Mouse (Mus musculus) urinary bladder, postnatal 36 days (tissue): Measurements from ENCODE around the gene Kyat3.
"Not testable (repeated sequence)": the region's sequence is repeated elsewhere in the genome, so short reads cannot be mapped to it uniquely, and the experiment has no call there.

ENCODE experiments used
- DNase-seq, 2 experiments: peaks; one replicate each; pipeline ENCODE4 v3.0.0; 2022; ENCODE audit warnings: low spot score in 2 of 2, mixed read lengths in 1 of 2

Gene Kyat3

DNA sequence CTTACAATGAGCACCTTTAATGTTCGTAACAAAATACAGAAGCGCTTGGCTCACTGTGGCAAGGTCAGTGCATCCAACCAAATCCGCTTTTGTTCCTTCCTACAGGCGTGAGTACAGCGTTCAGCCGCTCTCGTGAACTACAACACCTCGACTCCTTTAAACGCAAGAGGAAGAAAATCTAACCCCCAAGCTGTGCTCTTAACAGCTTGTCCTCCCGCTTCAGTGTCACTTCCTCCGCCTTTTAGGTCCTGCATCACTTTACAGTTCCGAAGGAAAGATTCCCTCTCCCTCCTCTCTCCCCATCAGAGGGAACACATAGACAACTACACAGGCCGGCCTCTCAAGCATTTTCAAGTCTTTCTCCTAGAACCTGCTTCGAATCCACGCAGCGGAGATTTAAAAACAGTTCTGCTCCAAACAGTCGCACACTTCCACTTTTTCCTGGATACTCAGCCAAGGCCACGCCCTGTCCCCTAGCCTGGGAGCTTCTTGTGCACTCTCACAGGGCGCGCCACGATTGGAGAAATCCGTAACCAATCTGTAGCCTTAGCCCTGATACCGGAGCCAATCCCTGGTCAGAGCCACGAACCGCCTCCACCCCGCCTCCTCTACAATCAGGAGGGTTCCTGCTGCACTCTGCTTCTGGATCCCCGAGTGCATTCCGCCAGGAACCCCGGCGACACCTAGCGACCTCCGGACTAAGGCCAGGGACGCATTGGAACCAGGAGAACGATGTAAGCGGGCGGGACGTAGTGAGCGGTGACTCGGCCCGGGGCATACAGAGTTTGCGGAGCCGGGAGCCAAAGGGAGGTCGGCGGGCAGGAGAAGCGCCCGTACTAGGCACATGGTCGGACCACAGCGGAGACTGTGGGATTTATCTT, at the start of gene Kyat3:
Kyat3 (plus strand) TSS at position 610 of the 881 bp plus-strand sequence.
- DNase-seq: peak; percentile 82 to 93

GRCm38 (mm10) chr3:142664723-142665122, 36.1 kb upstream of the Kyat3 start:
- no peak for DNase-seq

- no peak for DNase-seq
These were observed 26.2 kb upstream of the Kyat3 start for GRCm38 (mm10) chr3:142674607-142675006.

DNA sequence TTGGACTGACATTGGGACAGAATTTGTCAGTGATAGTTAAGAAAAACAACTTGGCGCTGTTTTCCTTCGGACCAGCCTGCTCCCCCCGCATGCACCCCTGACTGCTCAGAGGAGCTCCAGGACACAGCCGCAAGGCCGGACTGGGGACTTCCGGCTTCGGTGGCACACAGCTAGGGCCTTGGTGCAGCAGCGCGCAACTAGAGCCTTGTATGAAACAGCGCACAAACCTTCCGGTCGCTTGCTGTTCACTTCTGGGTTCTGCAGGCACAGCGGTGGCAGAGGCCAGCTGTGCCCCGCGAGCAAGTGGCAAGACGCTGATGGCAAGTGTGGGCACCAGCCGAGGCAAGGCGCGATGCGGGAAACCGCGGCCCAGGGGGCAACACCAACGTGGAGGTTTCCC, 12.9 kb upstream of the Kyat3 start:
- DNase-seq: no peak

DNA sequence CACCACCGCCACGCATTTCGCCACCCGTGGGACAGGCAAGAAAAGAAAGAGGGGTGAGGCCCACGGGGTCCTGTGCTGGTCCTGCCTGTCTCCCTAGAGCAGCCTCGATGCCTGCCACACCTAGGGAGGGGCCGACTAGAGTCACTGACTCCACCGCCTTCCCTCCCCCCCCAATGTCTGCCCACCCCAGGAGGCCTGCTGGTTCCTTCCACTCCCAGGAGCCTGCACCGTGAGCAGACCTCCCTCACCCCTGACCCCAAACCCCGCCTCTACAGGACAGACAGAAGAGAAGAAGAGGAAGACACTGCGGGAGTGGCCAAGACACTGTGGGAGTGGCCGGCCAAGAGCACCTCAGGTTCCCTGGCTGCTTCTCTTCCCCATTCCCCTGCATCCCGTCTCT, 12.5 kb upstream of the Kyat3 start:
- DNase-seq: no peak

DNA sequence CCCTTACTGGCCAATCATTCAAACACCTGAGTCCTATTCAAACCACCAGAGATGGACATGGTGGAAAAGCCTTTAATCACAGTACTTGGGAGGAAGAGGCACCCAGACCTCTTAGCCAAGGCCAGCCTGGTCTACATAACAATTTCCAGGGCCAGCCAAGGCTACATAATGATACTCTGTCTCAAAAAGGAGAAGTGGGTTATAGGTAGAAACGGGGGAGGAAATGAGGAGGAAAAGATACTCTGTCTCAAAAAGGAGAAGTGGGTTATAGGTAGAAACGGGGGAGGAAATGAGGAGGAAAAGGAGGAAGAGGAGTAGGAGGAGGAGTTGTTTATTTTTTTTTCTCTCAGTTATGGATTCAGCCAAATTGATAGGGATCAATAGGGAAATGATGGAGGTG, 4.3 kb upstream of the Kyat3 start:
- no peak for DNase-seq

DNA sequence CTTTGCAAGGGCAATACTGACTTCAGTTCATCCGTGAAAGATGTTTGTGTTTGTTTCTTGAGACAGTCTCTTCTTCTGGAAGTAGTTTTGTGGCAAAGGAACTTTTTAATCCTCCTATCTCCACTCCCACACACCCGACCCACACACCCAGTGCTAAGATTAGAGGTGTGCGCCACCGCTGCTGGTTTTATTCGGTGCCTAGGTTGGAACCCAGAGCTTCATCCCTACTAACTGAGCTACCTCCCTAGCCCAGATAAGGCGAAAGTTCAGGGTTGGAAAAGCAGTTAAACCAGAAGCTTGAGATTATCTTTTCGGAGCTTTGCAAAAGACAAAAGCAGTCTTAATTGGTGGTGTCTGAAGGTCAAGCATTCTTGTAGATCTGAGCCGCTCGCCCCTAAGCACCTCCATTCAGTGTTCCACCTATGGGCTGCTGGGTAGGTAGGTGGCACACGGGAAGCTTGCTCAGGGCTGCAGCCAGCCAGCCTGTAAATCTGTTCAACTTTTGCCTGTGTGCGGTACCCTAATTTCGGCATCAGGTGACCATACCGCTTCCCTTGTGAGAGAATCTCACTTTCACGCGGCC, 647 bp downstream of the Kyat3 start:
- DNase-seq: no peak

DNA sequence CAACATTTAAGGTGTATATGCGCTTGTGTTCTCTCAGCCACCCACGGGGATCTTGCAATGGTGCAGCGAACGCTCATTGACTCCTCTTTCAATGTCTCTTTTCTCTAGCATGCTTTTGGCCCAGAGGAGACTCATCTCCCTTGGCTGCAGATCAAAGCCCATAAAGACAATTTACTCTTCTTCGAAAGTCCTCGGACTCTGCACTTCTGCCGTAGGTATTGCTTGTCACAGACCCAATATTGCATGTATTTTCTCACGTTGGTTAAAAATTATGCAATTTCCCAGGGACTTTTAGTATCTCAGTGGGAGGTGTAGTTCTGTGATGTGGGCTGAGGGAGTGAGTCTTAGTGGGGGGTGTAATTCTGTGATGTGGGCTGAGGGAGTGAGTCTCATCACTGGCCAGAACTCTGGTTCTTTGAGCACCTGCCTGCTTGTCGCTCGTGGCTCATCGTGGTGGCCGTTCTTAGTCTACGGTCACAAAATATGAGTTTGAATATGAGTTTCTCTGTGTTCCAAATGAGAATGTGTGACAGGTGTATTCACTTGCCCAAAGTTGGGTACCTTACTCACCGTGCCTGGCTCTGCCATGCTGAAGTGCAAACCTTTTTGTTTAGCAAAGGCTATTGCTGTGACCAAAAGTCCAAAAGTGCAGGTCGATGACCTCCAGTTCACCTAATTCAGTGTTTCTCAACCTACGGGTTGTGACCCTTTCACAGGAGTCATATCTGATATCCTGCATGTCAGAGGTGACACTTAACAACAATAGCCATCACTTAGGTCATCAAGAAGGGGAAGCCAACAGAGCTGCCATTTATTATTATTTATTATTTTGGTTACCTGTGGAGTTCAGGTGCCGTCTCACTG, 6.0 kb downstream of the Kyat3 start:
- DNase-seq: no peak

GRCm38 (mm10) chr3:142708181-142708848, 7.5 kb downstream of the Kyat3 start:
- DNase-seq: not testable (repeated sequence)

- DNase-seq: peak; percentile 47 to 69
These were observed 8.1 kb downstream of the Kyat3 start for GRCm38 (mm10) chr3:142708849-142709419.

- DNase-seq: peak; percentile 28 to 48
These were observed 9.6 kb downstream of the Kyat3 start for GRCm38 (mm10) chr3:142710360-142711007.

DNA sequence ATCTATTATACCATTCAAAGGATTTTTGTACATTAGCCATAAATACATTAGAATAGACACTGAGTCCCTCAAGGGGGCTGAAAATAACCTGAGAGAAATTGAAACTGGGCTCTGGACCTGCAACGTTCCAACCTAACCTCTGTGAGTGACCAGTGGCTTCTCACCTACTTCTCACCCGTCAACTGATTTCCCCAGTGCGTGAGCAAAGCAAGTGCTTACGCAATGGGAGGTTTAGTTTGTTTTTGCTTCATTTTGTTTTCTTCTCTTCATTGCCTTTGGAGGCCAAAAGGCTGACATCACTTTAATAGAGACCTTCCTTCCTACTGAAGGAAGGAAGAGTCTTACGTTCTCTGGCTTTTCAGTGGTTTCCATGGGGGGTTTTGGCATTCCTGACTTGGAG, 10.5 kb downstream of the Kyat3 start:
- no peak for DNase-seq

GRCm38 (mm10) chr3:142712401-142713040, 11.7 kb downstream of the Kyat3 start:
- DNase-seq: peak in 1 of 2 experiments; percentile 26

DNA sequence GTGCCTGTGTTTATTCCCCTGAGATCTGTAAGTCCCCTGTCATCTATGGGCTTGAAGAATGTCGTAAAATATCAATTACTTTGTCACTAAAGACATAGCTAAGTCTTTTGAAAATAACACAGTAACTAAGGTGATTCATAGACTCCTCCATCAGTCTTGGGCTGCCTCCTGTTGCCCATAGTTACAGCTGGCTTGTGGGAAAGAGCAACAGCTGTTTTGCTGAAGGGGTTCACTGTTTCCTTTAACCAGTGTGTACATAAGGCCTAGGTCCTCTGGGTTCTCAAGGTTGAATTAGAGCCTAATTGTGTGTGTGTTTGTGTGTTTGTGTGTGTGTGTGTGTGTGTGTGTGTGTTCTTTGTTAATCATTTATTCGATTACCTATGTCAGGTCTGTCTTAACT, 24.6 kb downstream of the Kyat3 start:
- DNase-seq: no peak

- DNase-seq: no peak
These were observed 25.3 kb downstream of the Kyat3 start for GRCm38 (mm10) chr3:142725969-142726672.

GRCm38 (mm10) chr3:142734291-142734690, 33.4 kb downstream of the Kyat3 start:
- no peak for DNase-seq

DNA sequence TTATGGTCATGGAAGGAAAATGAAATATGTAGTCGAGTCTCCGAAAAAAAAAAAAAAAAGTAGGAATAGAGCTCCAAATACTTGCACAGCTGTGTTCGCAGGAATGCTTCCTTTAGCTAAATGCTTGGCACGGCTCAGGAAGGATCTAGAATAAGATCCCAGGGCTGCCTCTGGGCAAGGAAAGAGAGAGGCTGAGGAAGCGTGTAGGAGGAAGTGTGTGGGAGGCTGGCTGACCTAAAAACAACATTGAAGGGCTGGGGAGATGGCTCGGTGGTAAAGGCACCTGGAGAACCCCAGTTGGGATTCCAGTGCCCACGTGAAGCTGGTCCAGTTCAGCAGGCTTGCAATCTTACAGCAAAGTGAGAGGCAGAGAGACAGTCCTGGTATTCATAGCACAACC, 40.0 kb downstream of the Kyat3 start:
- DNase-seq: no peak

DNA sequence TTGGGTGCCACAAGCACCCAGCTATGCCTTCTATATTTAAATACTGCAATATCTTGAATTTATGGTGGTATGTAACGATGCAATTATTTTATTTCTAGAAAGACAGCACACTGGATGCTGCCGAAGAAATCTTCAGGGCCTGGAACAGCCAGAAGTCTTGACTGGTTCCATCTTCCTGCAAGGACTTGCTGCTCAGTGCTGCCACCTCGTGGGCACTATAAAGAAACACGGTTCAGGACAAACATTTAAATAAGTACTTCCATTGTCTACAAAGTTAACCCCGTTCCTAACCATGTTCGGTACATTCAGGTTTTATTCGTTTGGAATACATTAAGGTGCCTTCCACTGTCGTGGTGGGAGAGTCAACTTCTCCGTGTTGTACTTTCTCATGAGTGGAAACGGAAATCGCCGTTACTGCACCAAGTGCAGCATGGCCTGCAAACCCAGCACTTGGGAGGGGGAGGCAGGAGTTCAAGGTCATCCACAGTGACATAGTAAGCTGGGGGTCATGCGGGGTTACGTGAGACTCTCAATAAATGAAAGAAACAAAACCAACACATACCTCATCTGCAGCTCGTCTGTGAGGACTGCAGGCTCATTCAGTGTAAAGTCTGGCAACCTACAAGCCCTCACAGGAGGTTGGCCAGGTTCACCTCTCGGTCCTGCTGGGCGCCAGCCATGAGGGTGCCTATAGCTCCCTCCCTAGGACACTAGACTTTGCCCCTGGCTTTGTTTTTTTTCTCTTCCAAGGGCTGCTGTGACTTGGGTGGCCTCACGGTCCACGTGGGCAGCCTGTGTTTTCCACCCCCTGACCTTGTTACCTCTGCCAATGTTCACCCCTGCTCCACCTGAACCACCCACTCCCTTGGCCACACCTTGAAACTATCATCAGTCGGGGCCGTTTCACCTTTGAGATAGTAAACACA, 43.4 kb downstream of the Kyat3 start:
- no peak for DNase-seq

DNA sequence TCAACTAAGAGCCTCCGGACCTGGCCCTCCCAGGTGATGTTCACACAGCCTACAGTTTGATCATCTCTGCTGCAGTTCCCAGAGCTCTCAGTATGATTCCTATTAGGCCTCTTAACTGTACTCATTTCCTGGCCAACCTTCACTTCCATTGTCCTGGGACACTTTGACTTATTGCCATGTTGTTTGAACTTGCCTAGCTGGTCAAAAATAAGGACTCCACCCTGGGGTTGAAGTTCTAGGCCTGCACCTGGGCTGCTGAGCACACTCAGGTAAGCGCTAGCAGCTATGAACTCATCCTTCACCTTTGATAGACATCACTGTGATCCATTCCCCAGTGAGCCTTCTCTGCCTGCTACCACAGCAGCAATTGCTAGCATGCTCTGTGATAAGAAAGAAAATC, 44.2 kb downstream of the Kyat3 start:
- no peak for DNase-seq
